Mouse (Mus musculus): ENCODE measurements around the gene Ccnyl1. TPM values are rescaled to one million over a fixed set of nuclear protein-coding genes. Genes with fewer than 3 reads are reported as not detected.

Gene Ccnyl1
- polyA plus RNA-seq, 1 experiment = 8.6 TPM

- Histone ChIP-seq H3K4me3 (replicated peaks; ENCODE audit: control insufficient read depth, low read depth, low read length) (no peak overlapping the region), H3K27ac (ENCODE audit: control insufficient read depth, insufficient read depth, low read depth, low read length, poor library complexity) (no peak overlapping the region), H3K4me1 (ENCODE audit: control insufficient read depth, insufficient read depth, low read length) (no peaks in the 10 kb centered on the region)
- WGBS = 3% methylated on average over 2 of the region's 2 CpGs
- no peak for TF ChIP-seq CTCF (IDR thresholded peaks at IDR 0.05; ENCODE audit: control insufficient read depth, insufficient read depth, low read length)
- TF ChIP-seq POLR2A (IDR thresholded peaks at IDR 0.05; ENCODE audit: borderline replicate concordance, control insufficient read depth, low read depth, low read length) = no peak
Measured at GRCm38 (mm10) chr1:64709891-64710290, 19.6 kb downstream of the Ccnyl1 start.

GRCm38 (mm10) chr1:64712006-64712760 is 21.9 kb downstream of the Ccnyl1 start:
- H3K27ac ChIP-seq (ENCODE audit: control insufficient read depth, insufficient read depth, low read depth, low read length, poor library complexity) = no peak overlapping the region
- H3K4me1 ChIP-seq (ENCODE audit: control insufficient read depth, insufficient read depth, low read length) = no peaks in the 10 kb centered on the region
- WGBS = 85% methylated on average over 14 of the region's 14 CpGs
- TF ChIP-seq CTCF (IDR thresholded peaks at IDR 0.05; ENCODE audit: control insufficient read depth, insufficient read depth, low read length) (no peak), POLR2A (IDR thresholded peaks at IDR 0.05; ENCODE audit: borderline replicate concordance, control insufficient read depth, low read depth, low read length) (no peak)
- H3K4me3 ChIP-seq (replicated peaks; ENCODE audit: control insufficient read depth, low read depth, low read length) = no peak overlapping the region

GRCm38 (mm10) chr1:64715458-64715857 is 25.2 kb downstream of the Ccnyl1 start:
- H3K4me1 ChIP-seq (ENCODE audit: control insufficient read depth, insufficient read depth, low read length) = no peaks in the 10 kb centered on the region
- H3K27ac ChIP-seq (ENCODE audit: control insufficient read depth, insufficient read depth, low read depth, low read length, poor library complexity) = no peak overlapping the region
- WGBS = 79% methylated on average over 2 of the region's 2 CpGs
- H3K4me3 ChIP-seq (replicated peaks; ENCODE audit: control insufficient read depth, low read depth, low read length) = no peak overlapping the region
- TF ChIP-seq POLR2A (IDR thresholded peaks at IDR 0.05; ENCODE audit: borderline replicate concordance, control insufficient read depth, low read depth, low read length) = no peak
- TF ChIP-seq CTCF (IDR thresholded peaks at IDR 0.05; ENCODE audit: control insufficient read depth, insufficient read depth, low read length) = no peak

- Histone ChIP-seq H3K27ac (ENCODE audit: control insufficient read depth, insufficient read depth, low read depth, low read length, poor library complexity) (no peak overlapping the region), H3K4me3 (replicated peaks; ENCODE audit: control insufficient read depth, low read depth, low read length) (no peak overlapping the region), H3K4me1 (ENCODE audit: control insufficient read depth, insufficient read depth, low read length) (no peaks in the 10 kb centered on the region)
- 72% methylated on average over 7 of the region's 7 CpGs for WGBS
- no peak for TF ChIP-seq POLR2A (IDR thresholded peaks at IDR 0.05; ENCODE audit: borderline replicate concordance, control insufficient read depth, low read depth, low read length)
- TF ChIP-seq CTCF (IDR thresholded peaks at IDR 0.05; ENCODE audit: control insufficient read depth, insufficient read depth, low read length) = no peak
Measured at GRCm38 (mm10) chr1:64716589-64717304, 26.5 kb downstream of the Ccnyl1 start.

- TF ChIP-seq CTCF (IDR thresholded peaks at IDR 0.05; ENCODE audit: control insufficient read depth, insufficient read depth, low read length) = peak; percentile 72
- TF ChIP-seq POLR2A (IDR thresholded peaks at IDR 0.05; ENCODE audit: borderline replicate concordance, control insufficient read depth, low read depth, low read length) = no peak
- no peak overlapping the region for H3K4me3 ChIP-seq (replicated peaks; ENCODE audit: control insufficient read depth, low read depth, low read length)
- no peak overlapping the region for H3K27ac ChIP-seq (ENCODE audit: control insufficient read depth, insufficient read depth, low read depth, low read length, poor library complexity)
- no peaks in the 10 kb centered on the region for H3K4me1 ChIP-seq (ENCODE audit: control insufficient read depth, insufficient read depth, low read length)
Measured at GRCm38 (mm10) chr1:64717504-64717903, 27.2 kb downstream of the Ccnyl1 start.

- H3K4me3 ChIP-seq (replicated peaks; ENCODE audit: control insufficient read depth, low read depth, low read length) = no peak overlapping the region
- TF ChIP-seq CTCF (IDR thresholded peaks at IDR 0.05; ENCODE audit: control insufficient read depth, insufficient read depth, low read length) (no peak), POLR2A (IDR thresholded peaks at IDR 0.05; ENCODE audit: borderline replicate concordance, control insufficient read depth, low read depth, low read length) (no peak)
- no peaks in the 10 kb centered on the region for H3K4me1 ChIP-seq (ENCODE audit: control insufficient read depth, insufficient read depth, low read length)
- no peak overlapping the region for H3K27ac ChIP-seq (ENCODE audit: control insufficient read depth, insufficient read depth, low read depth, low read length, poor library complexity)
- 86% methylated on average over 10 of the region's 10 CpGs for WGBS
Measured at GRCm38 (mm10) chr1:64721034-64721587, 30.9 kb downstream of the Ccnyl1 start.

- H3K27ac ChIP-seq (ENCODE audit: control insufficient read depth, insufficient read depth, low read depth, low read length, poor library complexity) = no peak overlapping the region
- H3K4me1 ChIP-seq (ENCODE audit: control insufficient read depth, insufficient read depth, low read length) = peaks cover under 1% of the 10 kb centered on the region; the same call in 1 of the 2 replicates
- H3K4me3 ChIP-seq (replicated peaks; ENCODE audit: control insufficient read depth, low read depth, low read length) = no peak overlapping the region
- TF ChIP-seq CTCF (IDR thresholded peaks at IDR 0.05; ENCODE audit: control insufficient read depth, insufficient read depth, low read length) = no peak
- TF ChIP-seq POLR2A (IDR thresholded peaks at IDR 0.05; ENCODE audit: borderline replicate concordance, control insufficient read depth, low read depth, low read length) = no peak
- WGBS = 86% methylated on average over 4 of the region's 4 CpGs
Measured at GRCm38 (mm10) chr1:64730046-64730445, 39.8 kb downstream of the Ccnyl1 start.

GRCm38 (mm10) chr1:64731341-64732020 is 41.2 kb downstream of the Ccnyl1 start:
- no peak for TF ChIP-seq CTCF (IDR thresholded peaks at IDR 0.05; ENCODE audit: control insufficient read depth, insufficient read depth, low read length)
- TF ChIP-seq POLR2A (IDR thresholded peaks at IDR 0.05; ENCODE audit: borderline replicate concordance, control insufficient read depth, low read depth, low read length) = no peak
- Histone ChIP-seq H3K4me1 (ENCODE audit: control insufficient read depth, insufficient read depth, low read length) (peaks cover 5% of the 10 kb centered on the region), H3K4me3 (replicated peaks; ENCODE audit: control insufficient read depth, low read depth, low read length) (no peak overlapping the region), H3K27ac (ENCODE audit: control insufficient read depth, insufficient read depth, low read depth, low read length, poor library complexity) (no peak overlapping the region)
- 87% methylated on average over 16 of the region's 16 CpGs for WGBS
